Mouse (Mus musculus): ENCODE data around the gene Klhl29.
A peak's percentile ranks its signal among the peaks of the same experiment; 100 is the strongest.

The Klhl29 gene

GRCm38 (mm10) chr12:5375616-5376461 is at the start of gene Klhl29:
Gene Klhl29 (minus strand): TSS chr12:5375682.
- peak; percentile 88 for DNase-seq

- no peak for DNase-seq
Observed at GRCm38 (mm10) chr12:5425276-5425675, 49.8 kb upstream of the Klhl29 start.

GRCm38 (mm10) chr12:5415806-5416205 is 40.3 kb upstream of the Klhl29 start:
- DNase-seq = no peak

- no peak for DNase-seq
Observed at GRCm38 (mm10) chr12:5413976-5414375, 38.5 kb upstream of the Klhl29 start.

GRCm38 (mm10) chr12:5411761-5412537 is 36.5 kb upstream of the Klhl29 start:
- DNase-seq = no peak

GRCm38 (mm10) chr12:5411346-5411745 is 35.9 kb upstream of the Klhl29 start:
- DNase-seq = no peak

GRCm38 (mm10) chr12:5410391-5411115 is 35.1 kb upstream of the Klhl29 start:
- DNase-seq = peak; percentile 75

GRCm38 (mm10) chr12:5407175-5407574 is 31.7 kb upstream of the Klhl29 start:
- no peak for DNase-seq

- no peak for DNase-seq
Observed at GRCm38 (mm10) chr12:5397423-5397822, 21.9 kb upstream of the Klhl29 start.

- no peak for DNase-seq
Observed at GRCm38 (mm10) chr12:5395188-5395587, 19.7 kb upstream of the Klhl29 start.

- DNase-seq = no peak
Observed at GRCm38 (mm10) chr12:5387112-5387511, 11.6 kb upstream of the Klhl29 start.

GRCm38 (mm10) chr12:5386688-5387087 is 11.2 kb upstream of the Klhl29 start:
- no peak for DNase-seq

GRCm38 (mm10) chr12:5381694-5382093 is 6.2 kb upstream of the Klhl29 start:
- no peak for DNase-seq

GRCm38 (mm10) chr12:5374684-5375615 is 532 bp downstream of the Klhl29 start:
- peak; percentile 50 for DNase-seq

- DNase-seq = no peak
Observed at GRCm38 (mm10) chr12:5374196-5374683, 1.2 kb downstream of the Klhl29 start.

GRCm38 (mm10) chr12:5373641-5374195 is 1.8 kb downstream of the Klhl29 start:
- peak; percentile 37 for DNase-seq

- DNase-seq = no peak
Observed at GRCm38 (mm10) chr12:5369396-5369795, 6.1 kb downstream of the Klhl29 start.

GRCm38 (mm10) chr12:5364836-5365235 is 10.6 kb downstream of the Klhl29 start:
- DNase-seq = no peak

- no peak for DNase-seq
Observed at GRCm38 (mm10) chr12:5363961-5364634, 11.4 kb downstream of the Klhl29 start.

GRCm38 (mm10) chr12:5359065-5359464 is 16.4 kb downstream of the Klhl29 start:
- DNase-seq = peak; percentile 22

GRCm38 (mm10) chr12:5358497-5358896 is 17.0 kb downstream of the Klhl29 start:
- no peak for DNase-seq

Data from cerebellum, adult 11 months (tissue).